Mouse (Mus musculus) gastrocnemius, postnatal 36 days (tissue): ENCODE measurements around the gene Zfp558. TPM values are rescaled to one million over a fixed set of nuclear protein-coding genes. Genes with fewer than 3 reads are reported as not detected.
"Not testable (repeated sequence)": the region's sequence is repeated elsewhere in the genome, so short reads cannot be mapped to it uniquely, and the experiment has no call there.

ENCODE experiments used
- DNase-seq, 2 experiments: peaks; one replicate each; pipeline ENCODE4 v3.0.0; 2022
- intact Hi-C: fragments of 180-260 bp; cut with DNase I; formaldehyde crosslinking; loops from one replicate; pipeline ENCODE4 v1.15.1; 2025
- long read RNA-seq, 2 experiments: library from polyadenylated mRNA; stranded (forward); transcript quantifications; one replicate each; pipeline ENCODE4 v2.0.0; 2021
- microRNA-seq, 2 experiments: library from miRNA; unstranded; fragments of <30 nt; microRNA quantifications; one replicate each; pipeline ENCODE4 v1.2.0; 2021
- total RNA-seq, 2 experiments: library from RNA; stranded (reverse); gene quantifications; 2 replicates each; pipeline ENCODE4 v1.2.3; 2021

The Zfp558 gene
- 1 to 10 TPM in 1 of 2 experiments, under 1 TPM in 1; 0.82 to 1.2 TPM for total RNA-seq
- long read RNA-seq, experiment 1, result 0 reads
- long read RNA-seq, experiment 2, partial matches to known transcripts, result 0 of 1 reads
- long read RNA-seq, experiment 2, other reads (novel, unspliced or antisense), result 1 of 1 reads

DNA sequence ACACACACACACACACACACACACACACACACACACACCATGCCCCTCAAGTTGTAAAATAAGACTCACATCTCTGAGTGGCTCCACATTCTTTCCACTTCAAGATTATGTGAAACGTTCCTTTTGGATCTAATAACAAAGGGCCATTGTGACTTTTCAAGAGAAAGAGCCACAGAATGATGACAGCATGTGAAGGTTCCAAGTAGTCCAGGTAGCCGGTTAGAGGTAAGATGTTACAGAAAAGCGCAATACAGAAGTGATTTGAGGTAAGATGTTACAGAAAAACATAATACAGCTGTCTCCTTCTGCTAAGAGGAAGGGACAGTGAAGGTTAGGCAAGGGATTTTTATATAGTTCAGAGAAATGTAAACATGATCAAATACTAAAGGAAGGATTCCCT lies at the start of gene Zfp558, which contains the start of gene Mbd3l1:
Gene Zfp558 (minus strand): TSS at position 101 of the 400 bp plus-strand sequence.
Gene Mbd3l1 (plus strand): TSS at position 192 of the 400 bp plus-strand sequence.
- intact Hi-C loops, result no loop called here
- no peak for DNase-seq

GRCm38 (mm10) chr9:18508098-18508497 lies 30.0 kb upstream of the Zfp558 start:
- intact Hi-C loops, result no loop called here
- no peak for DNase-seq

DNA sequence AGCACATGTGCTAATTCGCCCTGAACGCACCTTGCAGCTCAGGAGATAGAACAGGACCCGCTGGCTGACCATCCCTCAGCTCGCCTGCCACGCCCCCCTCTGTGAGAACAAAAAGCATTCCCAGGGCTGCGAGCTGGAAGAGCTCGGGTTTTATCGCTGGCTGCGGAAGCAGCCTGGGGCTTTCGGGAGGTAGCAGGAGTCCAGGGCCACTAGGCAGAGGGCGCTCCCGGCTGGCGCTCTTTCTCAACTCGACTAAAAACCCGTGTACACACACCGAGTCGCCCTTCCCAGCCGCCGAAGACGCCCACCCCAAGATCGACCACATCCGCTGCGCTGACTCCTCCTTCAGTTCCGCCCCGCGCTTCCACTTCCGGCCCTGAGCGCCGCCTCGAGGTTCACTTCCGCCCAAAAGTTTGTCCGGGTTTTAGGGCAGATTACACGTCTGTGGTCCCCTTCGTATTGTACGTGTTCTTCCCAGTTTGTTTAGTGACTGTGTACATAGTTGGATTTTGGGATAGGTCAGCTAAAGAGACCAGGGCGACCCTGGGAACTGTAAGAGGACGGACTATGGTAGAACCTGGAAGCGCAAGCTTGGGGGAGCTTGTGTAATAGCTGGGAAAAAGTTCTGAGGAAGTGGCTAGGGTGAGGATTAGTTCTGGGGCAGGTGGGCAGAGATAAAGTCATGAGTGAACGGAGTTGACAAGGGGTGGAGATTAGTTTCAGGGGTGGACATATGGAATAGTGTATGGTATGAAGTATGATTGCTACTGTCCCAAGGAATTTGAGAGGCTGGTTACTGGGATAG lies 4.5 kb downstream of the Zfp558 start:
- DNase-seq, result peak; percentile 36 to 43
- intact Hi-C loops, result no loop called here

GRCm38 (mm10) chr9:18468005-18468404 lies 10.1 kb downstream of the Zfp558 start:
- no peak for DNase-seq
- intact Hi-C loops, result no loop called here

GRCm38 (mm10) chr9:18467350-18467749 lies 10.7 kb downstream of the Zfp558 start:
- intact Hi-C loops, result no loop called here

DNA sequence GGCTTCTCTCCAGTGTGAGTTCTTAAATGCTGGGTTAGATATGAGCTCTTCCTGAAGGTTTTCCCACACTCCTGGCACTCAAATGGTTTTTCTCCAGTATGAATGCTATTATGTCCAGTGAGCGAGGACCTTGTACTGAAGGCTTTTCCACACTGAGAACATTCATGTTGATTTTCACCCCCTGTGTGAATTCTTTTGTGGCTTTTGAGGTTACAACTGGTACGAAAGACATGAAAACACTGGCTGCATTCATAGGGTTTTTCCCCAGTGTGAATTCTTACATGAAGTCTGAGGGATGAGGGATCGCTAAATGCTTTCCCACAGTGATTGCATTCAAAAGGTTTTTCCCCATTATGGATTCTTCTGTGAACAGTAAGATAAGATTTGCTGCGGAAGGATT lies 21.5 kb downstream of the Zfp558 start:
- DNase-seq, result no peak
- intact Hi-C loops, result no loop called here

More at GRCm38 (mm10) chr9:18467350-18467749, 10.7 kb downstream of the Zfp558 start:
- no peak for DNase-seq

GRCm38 (mm10) chr9:18431687-18432086 lies 46.4 kb downstream of the Zfp558 start:
- DNase-seq, result no peak
- intact Hi-C loops, result no loop called here

- no peak for DNase-seq
- intact Hi-C loops, result no loop called here
These were observed 47.7 kb downstream of the Zfp558 start, which contains the start of gene Mbd3l2 for GRCm38 (mm10) chr9:18430354-18430753. TSS of gene Mbd3l2 (plus strand) at chr9:18430654.

GRCm38 (mm10) chr9:18412371-18412770 lies 65.7 kb downstream of the Zfp558 start:
- intact Hi-C loops, DNase-seq: not testable (repeated sequence)

Small RNAs within 50 kb of the gene (microRNA-seq; reads per million reads assigned to microRNA genes)
- gene Gm22854, result 0 reads per million in 2 experiments

Other genes starting within 250 kb of the Zfp558 start
- gene Chordc1, start 186.1 kb downstream of the Zfp558 start, total RNA-seq, result 10 to 100 TPM; 46.6 to 50.5 TPM
- gene Naalad2, start 75.3 kb downstream of the Zfp558 start, total RNA-seq, result 1 to 10 TPM; 3.7 TPM
- gene Ubtfl1, start 73.8 kb downstream of the Zfp558 start, total RNA-seq, result not detected
- gene Mbd3l2, start 47.6 kb downstream of the Zfp558 start, total RNA-seq, result not detected
- not detected for gene Mbd3l1, start 91 bp upstream of the Zfp558 start, total RNA-seq
- gene Muc16, start 196.3 kb upstream of the Zfp558 start, total RNA-seq, result under 1 TPM in 1 of 2 experiments, not detected in 1; 0.13 TPM